Mouse (Mus musculus): ENCODE measurements at regions not wholly inside any gene's neighbourhood (a gene's known extent, or its start where the extent isn't known, plus 50 kb on each side); places are given as distances from the start of the nearest gene placed in this dataset.

- Histone ChIP-seq H3K27me3 (ENCODE audit: control insufficient read depth, insufficient read depth, low read length) (no peaks in the 10 kb centered on the region), H3K27ac (ENCODE audit: insufficient read depth, low read length) (no peak overlapping the region), H3K36me3 (ENCODE audit: control insufficient read depth, insufficient read depth, low read length) (no peaks in the 10 kb centered on the region), H3K4me3 (ENCODE audit: extremely low read depth, insufficient read depth, insufficient read length) (no peak overlapping the region), H3K4me1 (ENCODE audit: control insufficient read depth, insufficient read depth, insufficient read length) (no peaks in the 10 kb centered on the region; the same call in 1 of the 2 replicates)
- no peak for DNase-seq (ENCODE audit: low read depth in 1 of 2, low spot score in 2 of 2)
- no peak for TF ChIP-seq POLR2A (IDR thresholded peaks at IDR 0.05; ENCODE audit: low read depth, low read length)
- no peak for TF ChIP-seq CTCF (IDR thresholded peaks at IDR 0.05; ENCODE audit: extremely low read depth, insufficient read depth, insufficient read length, insufficient replicate concordance)
- WGBS = 3% methylated on average over 4 of the region's 4 CpGs
Measured at GRCm38 (mm10) chr3:18623831-18624304, 675.7 kb downstream of the Cypt12 start.

- Histone ChIP-seq H3K4me3 (ENCODE audit: extremely low read depth, insufficient read depth, insufficient read length) (no peak overlapping the region), H3K27me3 (ENCODE audit: control insufficient read depth, insufficient read depth, low read length) (no peaks in the 10 kb centered on the region), H3K4me1 (ENCODE audit: control insufficient read depth, insufficient read depth, insufficient read length) (no peaks in the 10 kb centered on the region; the same call in 1 of the 2 replicates), H3K36me3 (ENCODE audit: control insufficient read depth, insufficient read depth, low read length) (no peaks in the 10 kb centered on the region), H3K27ac (ENCODE audit: insufficient read depth, low read length) (0 out of 2 replicates have a peak overlapping the region, but pooled peaks have one; percentile 22)
- no peak for TF ChIP-seq CTCF (IDR thresholded peaks at IDR 0.05; ENCODE audit: extremely low read depth, insufficient read depth, insufficient read length, insufficient replicate concordance)
- no peak for TF ChIP-seq POLR2A (IDR thresholded peaks at IDR 0.05; ENCODE audit: low read depth, low read length)
- DNase-seq (ENCODE audit: low read depth in 1 of 2, low spot score in 2 of 2) = no peak
- WGBS = 30% methylated on average over 10 of the region's 10 CpGs
Measured at GRCm38 (mm10) chr3:18624381-18625145, 676.4 kb downstream of the Cypt12 start.

GRCm38 (mm10) chr3:18625395-18626328 is 677.5 kb downstream of the Cypt12 start:
- Histone ChIP-seq H3K4me3 (ENCODE audit: extremely low read depth, insufficient read depth, insufficient read length) (no peak overlapping the region), H3K27me3 (ENCODE audit: control insufficient read depth, insufficient read depth, low read length) (no peaks in the 10 kb centered on the region), H3K36me3 (ENCODE audit: control insufficient read depth, insufficient read depth, low read length) (no peaks in the 10 kb centered on the region), H3K27ac (ENCODE audit: insufficient read depth, low read length) (no peak overlapping the region), H3K4me1 (ENCODE audit: control insufficient read depth, insufficient read depth, insufficient read length) (no peaks in the 10 kb centered on the region; the same call in 1 of the 2 replicates)
- TF ChIP-seq POLR2A (IDR thresholded peaks at IDR 0.05; ENCODE audit: low read depth, low read length) = no peak
- no peak for TF ChIP-seq CTCF (IDR thresholded peaks at IDR 0.05; ENCODE audit: extremely low read depth, insufficient read depth, insufficient read length, insufficient replicate concordance)
- no peak for DNase-seq (ENCODE audit: low read depth in 1 of 2, low spot score in 2 of 2)
- 57% methylated on average over 32 of the region's 32 CpGs for WGBS

GRCm38 (mm10) chr3:18626375-18626774 is 678.2 kb downstream of the Cypt12 start:
- Histone ChIP-seq H3K4me3 (ENCODE audit: extremely low read depth, insufficient read depth, insufficient read length) (no peak overlapping the region), H3K27ac (ENCODE audit: insufficient read depth, low read length) (no peak overlapping the region), H3K27me3 (ENCODE audit: control insufficient read depth, insufficient read depth, low read length) (no peaks in the 10 kb centered on the region), H3K4me1 (ENCODE audit: control insufficient read depth, insufficient read depth, insufficient read length) (no peaks in the 10 kb centered on the region; the same call in 1 of the 2 replicates), H3K36me3 (ENCODE audit: control insufficient read depth, insufficient read depth, low read length) (no peaks in the 10 kb centered on the region)
- no peak for DNase-seq (ENCODE audit: low read depth in 1 of 2, low spot score in 2 of 2)
- WGBS = 83% methylated on average over 6 of the region's 6 CpGs
- no peak for TF ChIP-seq POLR2A (IDR thresholded peaks at IDR 0.05; ENCODE audit: low read depth, low read length)
- no peak for TF ChIP-seq CTCF (IDR thresholded peaks at IDR 0.05; ENCODE audit: extremely low read depth, insufficient read depth, insufficient read length, insufficient replicate concordance)

- 89% methylated on average over 2 of the region's 2 CpGs for WGBS
- H3K27me3 ChIP-seq (ENCODE audit: control insufficient read depth, insufficient read depth, low read length) = no peaks in the 10 kb centered on the region
- H3K27ac ChIP-seq (ENCODE audit: insufficient read depth, low read length) = no peak overlapping the region
- no peaks in the 10 kb centered on the region; the same call in 1 of the 2 replicates for H3K4me1 ChIP-seq (ENCODE audit: control insufficient read depth, insufficient read depth, insufficient read length)
- no peaks in the 10 kb centered on the region for H3K36me3 ChIP-seq (ENCODE audit: control insufficient read depth, insufficient read depth, low read length)
- no peak for DNase-seq (ENCODE audit: low read depth in 1 of 2, low spot score in 2 of 2)
- TF ChIP-seq CTCF (IDR thresholded peaks at IDR 0.05; ENCODE audit: extremely low read depth, insufficient read depth, insufficient read length, insufficient replicate concordance) (no peak), POLR2A (IDR thresholded peaks at IDR 0.05; ENCODE audit: low read depth, low read length) (no peak)
- no peak overlapping the region for H3K4me3 ChIP-seq (ENCODE audit: extremely low read depth, insufficient read depth, insufficient read length)
Measured at GRCm38 (mm10) chr3:18626820-18627219, 678.6 kb downstream of the Cypt12 start.

- no peaks in the 10 kb centered on the region for H3K27me3 ChIP-seq (ENCODE audit: control insufficient read depth, insufficient read depth, low read length)
- DNase-seq (ENCODE audit: low read depth in 1 of 2, low spot score in 2 of 2) = no peak
- WGBS = 96% methylated on average over 2 of the region's 2 CpGs
- no peaks in the 10 kb centered on the region for H3K4me1 ChIP-seq (ENCODE audit: control insufficient read depth, insufficient read depth, insufficient read length)
- H3K27ac ChIP-seq (ENCODE audit: insufficient read depth, low read length) = no peak overlapping the region
- H3K4me3 ChIP-seq (ENCODE audit: extremely low read depth, insufficient read depth, insufficient read length) = no peak overlapping the region
- H3K36me3 ChIP-seq (ENCODE audit: control insufficient read depth, insufficient read depth, low read length) = no peaks in the 10 kb centered on the region
- TF ChIP-seq POLR2A (IDR thresholded peaks at IDR 0.05; ENCODE audit: low read depth, low read length) = no peak
- TF ChIP-seq CTCF (IDR thresholded peaks at IDR 0.05; ENCODE audit: extremely low read depth, insufficient read depth, insufficient read length, insufficient replicate concordance) = no peak
Measured at GRCm38 (mm10) chr3:18629233-18629632, 681.0 kb downstream of the Cypt12 start.

Data from spleen, adult 2 months (tissue).